Mouse (Mus musculus): ENCODE measurements around the gene Srp68.

Srp68 gene

GRCm38 (mm10) chr11:116274045-116274666, at the start of gene Srp68:
Gene Srp68 (minus strand): TSS chr11:116274217.
- DNase-seq (ENCODE audit: extremely low read depth, insufficient read length, low spot score) = peak; percentile 90

- peak; percentile 85 for DNase-seq (ENCODE audit: extremely low read depth, insufficient read length, low spot score)
Observed at GRCm38 (mm10) chr11:116318719-116319659, 45.0 kb upstream of the Srp68 start.

GRCm38 (mm10) chr11:116312359-116312758, 38.3 kb upstream of the Srp68 start:
- no peak for DNase-seq (ENCODE audit: extremely low read depth, insufficient read length, low spot score)

- DNase-seq (ENCODE audit: extremely low read depth, insufficient read length, low spot score) = no peak
Observed at GRCm38 (mm10) chr11:116311169-116311568, 37.2 kb upstream of the Srp68 start.

GRCm38 (mm10) chr11:116309601-116310000, 35.6 kb upstream of the Srp68 start:
- no peak for DNase-seq (ENCODE audit: extremely low read depth, insufficient read length, low spot score)

- DNase-seq (ENCODE audit: extremely low read depth, insufficient read length, low spot score) = no peak
Observed at GRCm38 (mm10) chr11:116307762-116308531, 33.9 kb upstream of the Srp68 start.

GRCm38 (mm10) chr11:116307019-116307725, 33.2 kb upstream of the Srp68 start, which contains the start of gene Exoc7:
Gene Exoc7 (minus strand): TSS chr11:116307233.
- no peak for DNase-seq (ENCODE audit: extremely low read depth, insufficient read length, low spot score)

- DNase-seq (ENCODE audit: extremely low read depth, insufficient read length, low spot score) = peak; percentile 99
Observed at GRCm38 (mm10) chr11:116306126-116306982, 32.3 kb upstream of the Srp68 start.

- DNase-seq (ENCODE audit: extremely low read depth, insufficient read length, low spot score) = no peak
Observed at GRCm38 (mm10) chr11:116305423-116305822, 31.4 kb upstream of the Srp68 start.

GRCm38 (mm10) chr11:116298621-116299020, 24.6 kb upstream of the Srp68 start:
- no peak for DNase-seq (ENCODE audit: extremely low read depth, insufficient read length, low spot score)

GRCm38 (mm10) chr11:116298221-116298620, 24.2 kb upstream of the Srp68 start:
- no peak for DNase-seq (ENCODE audit: extremely low read depth, insufficient read length, low spot score)

- DNase-seq (ENCODE audit: extremely low read depth, insufficient read length, low spot score) = no peak
Observed at GRCm38 (mm10) chr11:116297017-116297416, 23.0 kb upstream of the Srp68 start.

GRCm38 (mm10) chr11:116296191-116296734, 22.2 kb upstream of the Srp68 start:
- no peak for DNase-seq (ENCODE audit: extremely low read depth, insufficient read length, low spot score)

- DNase-seq (ENCODE audit: extremely low read depth, insufficient read length, low spot score) = no peak
Observed at GRCm38 (mm10) chr11:116294319-116294718, 20.3 kb upstream of the Srp68 start.

GRCm38 (mm10) chr11:116293538-116294137, 19.6 kb upstream of the Srp68 start:
- DNase-seq (ENCODE audit: extremely low read depth, insufficient read length, low spot score) = no peak

- DNase-seq (ENCODE audit: extremely low read depth, insufficient read length, low spot score) = no peak
Observed at GRCm38 (mm10) chr11:116292401-116292800, 18.4 kb upstream of the Srp68 start.

GRCm38 (mm10) chr11:116290556-116290955, 16.5 kb upstream of the Srp68 start:
- DNase-seq (ENCODE audit: extremely low read depth, insufficient read length, low spot score) = no peak

- no peak for DNase-seq (ENCODE audit: extremely low read depth, insufficient read length, low spot score)
Observed at GRCm38 (mm10) chr11:116287351-116287750, 13.3 kb upstream of the Srp68 start.

GRCm38 (mm10) chr11:116285770-116286191, 11.8 kb upstream of the Srp68 start:
- DNase-seq (ENCODE audit: extremely low read depth, insufficient read length, low spot score) = no peak
